ENCODE assay signal across 8 mouse cellular contexts in the genomic region with DNA sequence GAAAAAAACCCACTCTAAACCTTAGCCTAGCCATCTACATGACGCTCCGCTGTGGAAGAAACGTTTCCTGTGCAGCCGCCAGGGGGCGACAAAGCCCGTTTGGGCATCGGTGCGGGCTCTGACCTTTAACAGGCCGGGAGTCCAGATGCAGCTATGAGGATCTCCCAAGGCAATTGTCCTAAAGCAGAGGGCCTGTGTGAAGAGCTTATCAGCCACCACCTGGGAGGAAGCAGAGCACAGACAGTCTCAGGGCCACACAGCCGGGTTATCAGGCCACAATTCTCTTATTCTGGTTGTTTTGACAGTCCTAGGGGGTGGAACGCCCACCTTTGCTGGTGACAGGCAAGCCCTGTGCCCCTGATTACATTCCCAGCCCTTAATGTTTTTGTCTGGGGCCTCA. TPM values are rescaled to one million over a fixed set of nuclear protein-coding genes. Genes with fewer than 3 reads are reported as not detected.
A peak's percentile ranks its signal among the peaks of the same experiment; 100 is the strongest.
DNase-seq lines count a peak whose midpoint lies in the region; ATAC-seq and TF ChIP-seq lines count a peak whose summit lies in the region.

No protein-coding gene starts in this region.

- TF ChIP-seq POLR2A in testis, adult 2 months (IDR thresholded peaks at IDR 0.05; ENCODE audit: control insufficient read depth, low read depth, low read length) = no peak

- TF ChIP-seq EP300 in heart, postnatal 0 days (IDR thresholded peaks at IDR 0.05; ENCODE audit: low read depth) = no peak
- peak; percentile 75 for TF ChIP-seq EP300 in liver, postnatal 0 days (IDR thresholded peaks at IDR 0.05; ENCODE audit: low read depth)

- no peak overlapping the region for H3K4me2 ChIP-seq in forebrain, embryonic 11.5 days (ENCODE audit: low read depth, low read length, severe bottlenecking)
- no peak overlapping the region for H3K4me2 ChIP-seq in heart, postnatal 0 days (ENCODE audit: low read depth, low read length)
- H3K4me2 ChIP-seq in liver, postnatal 0 days (ENCODE audit: low read depth, low read length) = no peak overlapping the region
- H3K4me2 ChIP-seq in neural tube, embryonic 14.5 days (ENCODE audit: low read depth, low read length) = no peak overlapping the region

- no peak overlapping the region for H3K27ac ChIP-seq in forebrain, embryonic 11.5 days (ENCODE audit: low read depth, low read length)
- no peak overlapping the region for H3K27ac ChIP-seq in heart, postnatal 0 days (ENCODE audit: low read depth)
- no peak overlapping the region for H3K27ac ChIP-seq in liver, postnatal 0 days (ENCODE audit: low read depth)
- H3K27ac ChIP-seq in neural tube, embryonic 14.5 days (ENCODE audit: low read depth, low read length) = no peak overlapping the region
- no peak overlapping the region for H3K27ac ChIP-seq in testis, adult 2 months (ENCODE audit: control insufficient read depth, insufficient read depth, low read depth, low read length)

- no peaks in the 10 kb centered on the region for H3K36me3 ChIP-seq in forebrain, embryonic 11.5 days (ENCODE audit: control insufficient read depth, insufficient read depth, low read length)
- H3K36me3 ChIP-seq in heart, postnatal 0 days (replicated peaks; ENCODE audit: control insufficient read depth, insufficient read depth, low read length) = no peaks in the 10 kb centered on the region
- H3K36me3 ChIP-seq in liver, postnatal 0 days (replicated peaks; ENCODE audit: insufficient read depth, low read length) = no peaks in the 10 kb centered on the region
- no peaks in the 10 kb centered on the region for H3K36me3 ChIP-seq in neural tube, embryonic 14.5 days (ENCODE audit: control insufficient read depth, insufficient read depth, low read length)
- H3K36me3 ChIP-seq in testis, adult 2 months (ENCODE audit: control insufficient read depth, insufficient read depth, low read length) = no peaks in the 10 kb centered on the region

- no peak overlapping the region for H3K9ac ChIP-seq in forebrain, embryonic 11.5 days (ENCODE audit: low read length)
- no peak overlapping the region for H3K9ac ChIP-seq in heart, postnatal 0 days (replicated peaks; ENCODE audit: low read depth, low read length)
- no peak overlapping the region for H3K9ac ChIP-seq in liver, postnatal 0 days (replicated peaks)
- no peak overlapping the region for H3K9ac ChIP-seq in neural tube, embryonic 14.5 days (replicated peaks; ENCODE audit: low read depth, low read length)

- DNase-seq in c-Kit-negative CD71-positive TER-119-positive erythroid progenitor cells, embryonic 14.5 days (ENCODE audit: low read depth, low spot score) = peak; percentile 79
- peak; percentile 93 for DNase-seq in forebrain, embryonic 11.5 days (ENCODE audit: low spot score)
- peak; percentile 87 for DNase-seq in heart, postnatal 0 days (ENCODE audit: low spot score)
- peak; percentile 67 for DNase-seq in large intestine, adult 2 months (ENCODE audit: low read depth, low spot score)
- DNase-seq in liver, postnatal 0 days = peak; percentile 94

- H3K4me1 ChIP-seq in forebrain, embryonic 11.5 days (replicated peaks; ENCODE audit: control insufficient read depth, insufficient read depth, low read length) = no peaks in the 10 kb centered on the region
- H3K4me1 ChIP-seq in heart, postnatal 0 days (ENCODE audit: control insufficient read depth, insufficient read depth) = no peaks in the 10 kb centered on the region
- H3K4me1 ChIP-seq in liver, postnatal 0 days (ENCODE audit: insufficient read depth) = peaks cover 10% of the 10 kb centered on the region
- no peaks in the 10 kb centered on the region for H3K4me1 ChIP-seq in neural tube, embryonic 14.5 days (ENCODE audit: control insufficient read depth, insufficient read depth, low read length)
- peaks cover 19% of the 10 kb centered on the region for H3K4me1 ChIP-seq in testis, adult 2 months (ENCODE audit: control insufficient read depth, insufficient read depth, low read length)

- ATAC-seq in CD4-positive, CD25-positive, alpha-beta regulatory T cell, adult 4 months = peak; percentile 24
- peak; percentile 72; the same call in 1 of the 2 replicates for ATAC-seq in forebrain, embryonic 11.5 days (replicated peaks; ENCODE audit: low FRiP score)
- peak; percentile 83 for ATAC-seq in heart, postnatal 0 days (ENCODE audit: insufficient read depth, low read depth)
- peak; percentile 89 for ATAC-seq in liver, postnatal 0 days
- peak; percentile 52; the same call in 1 of the 2 replicates for ATAC-seq in neural tube, embryonic 14.5 days (ENCODE audit: low read depth)

- no peaks in the 10 kb centered on the region; the same call in 1 of the 2 replicates for H3K9me3 ChIP-seq in forebrain, embryonic 11.5 days (ENCODE audit: control insufficient read depth, low read length)
- H3K9me3 ChIP-seq in heart, postnatal 0 days (replicated peaks; ENCODE audit: control insufficient read depth, low read length) = no peaks in the 10 kb centered on the region
- H3K9me3 ChIP-seq in liver, postnatal 0 days (ENCODE audit: low read length) = no peaks in the 10 kb centered on the region
- H3K9me3 ChIP-seq in neural tube, embryonic 14.5 days (ENCODE audit: control insufficient read depth, low read length) = no peaks in the 10 kb centered on the region

- H3K27me3 ChIP-seq in forebrain, embryonic 11.5 days (ENCODE audit: control insufficient read depth, insufficient read depth, low read length) = peaks cover 11% of the 10 kb centered on the region
- peaks cover 12% of the 10 kb centered on the region for H3K27me3 ChIP-seq in heart, postnatal 0 days (ENCODE audit: control insufficient read depth, insufficient read depth, low read length)
- H3K27me3 ChIP-seq in liver, postnatal 0 days (ENCODE audit: insufficient read depth, low read length) = peaks cover 13% of the 10 kb centered on the region
- peaks cover 6% of the 10 kb centered on the region; the same call in 1 of the 2 replicates for H3K27me3 ChIP-seq in neural tube, embryonic 14.5 days (ENCODE audit: control insufficient read depth, insufficient read depth, low read length)
- no peaks in the 10 kb centered on the region for H3K27me3 ChIP-seq in testis, adult 2 months (ENCODE audit: control insufficient read depth, insufficient read depth, low read length)

- WGBS in forebrain, embryonic 11.5 days = 7% methylated on average over 11 of the region's 11 CpGs
- WGBS in heart, postnatal 0 days = 8% methylated on average over 11 of the region's 11 CpGs
- WGBS in large intestine, adult 2 months = 8% methylated on average over 11 of the region's 11 CpGs
- WGBS in liver, postnatal 0 days (ENCODE audit: insufficient replicate concordance) = 3% methylated on average over 11 of the region's 11 CpGs
- 11% methylated on average over 11 of the region's 11 CpGs for WGBS in neural tube, embryonic 14.5 days

- no peak overlapping the region for H3K4me3 ChIP-seq in forebrain, embryonic 11.5 days (ENCODE audit: low read depth, low read length)
- H3K4me3 ChIP-seq in heart, postnatal 0 days (ENCODE audit: low read depth, low read length) = no peak overlapping the region
- H3K4me3 ChIP-seq in liver, postnatal 0 days (ENCODE audit: low read depth, low read length) = no peak overlapping the region
- no peak overlapping the region for H3K4me3 ChIP-seq in neural tube, embryonic 14.5 days (ENCODE audit: low read depth, low read length)
- no peak overlapping the region for H3K4me3 ChIP-seq in testis, adult 2 months (ENCODE audit: control insufficient read depth, low read depth, low read length)

- peak; percentile 96 for TF ChIP-seq CTCF in heart, postnatal 0 days (IDR thresholded peaks at IDR 0.05; ENCODE audit: low read depth)
- peak; percentile 99 for TF ChIP-seq CTCF in liver, postnatal 0 days (IDR thresholded peaks at IDR 0.05; ENCODE audit: low read depth)
- TF ChIP-seq CTCF in testis, adult 2 months (IDR thresholded peaks at IDR 0.05; ENCODE audit: control insufficient read depth, insufficient read depth, insufficient replicate concordance, low read depth, low read length) = peak; percentile 94

RNA-seq across cellular contexts. Expression of a gene that starts 1.3 kb away (rescaled TPM):
- 1 to 10 TPM; 2.4 to 2.9 TPM for polyA plus RNA-seq in CD4-positive, CD25-positive, alpha-beta regulatory T cell, adult 4 months (2017; shearing (Covaris generic))
- polyA plus RNA-seq in forebrain, embryonic 11.5 days (2014; fragmentation: Nextera tagmentation; extraction: Ambion mirVana) = 1.4 and 2.6 TPM in 2 replicates
- 0.46 and 0.57 TPM in 2 replicates for total RNA-seq in heart, postnatal 0 days (2014; rRNA removed; ENCODE audit: low replicate concordance)
- polyA plus RNA-seq in heart, postnatal 0 days (2015; fragmentation: Nextera tagmentation; extraction: Ambion mirVana) = 0.15 TPM in 1 of 2 replicates, not detected in the other
- 95.6 and 122 TPM in 2 replicates for polyA plus RNA-seq in large intestine, adult 2 months (2012; rRNA removed)
- polyA plus RNA-seq in liver, postnatal 0 days (2015; fragmentation: Nextera tagmentation; extraction: Ambion mirVana) = 0.32 and 0.54 TPM in 2 replicates
- 1.1 and 2.3 TPM in 2 replicates for polyA plus RNA-seq in neural tube, embryonic 14.5 days (2014; fragmentation: Nextera tagmentation; extraction: Ambion mirVana)
- 3.0 and 3.8 TPM in 2 replicates for polyA plus RNA-seq in testis, adult 2 months (2012; rRNA removed)

RNA-seq across cellular contexts. Expression of a gene that starts 7.1 kb away (rescaled TPM):
- polyA plus RNA-seq in CD4-positive, CD25-positive, alpha-beta regulatory T cell, adult 4 months (2017; shearing (Covaris generic)) = 100 to 1,000 TPM; 242 to 364 TPM
- 71.0 and 76.3 TPM in 2 replicates for polyA plus RNA-seq in forebrain, embryonic 11.5 days (2014; fragmentation: Nextera tagmentation; extraction: Ambion mirVana)
- total RNA-seq in heart, postnatal 0 days (2014; rRNA removed; ENCODE audit: low replicate concordance) = 44.0 and 84.8 TPM in 2 replicates
- 45.0 and 46.5 TPM in 2 replicates for polyA plus RNA-seq in heart, postnatal 0 days (2015; fragmentation: Nextera tagmentation; extraction: Ambion mirVana)
- polyA plus RNA-seq in large intestine, adult 2 months (2012; rRNA removed) = 17.5 and 24.1 TPM in 2 replicates
- polyA plus RNA-seq in liver, postnatal 0 days (2015; fragmentation: Nextera tagmentation; extraction: Ambion mirVana) = 12.8 and 14.4 TPM in 2 replicates
- 67.7 and 75.1 TPM in 2 replicates for polyA plus RNA-seq in neural tube, embryonic 14.5 days (2014; fragmentation: Nextera tagmentation; extraction: Ambion mirVana)
- polyA plus RNA-seq in testis, adult 2 months (2012; rRNA removed) = 35.1 and 47.1 TPM in 2 replicates

RNA-seq across cellular contexts. Expression of a gene that starts 22.2 kb away (rescaled TPM):
- polyA plus RNA-seq in CD4-positive, CD25-positive, alpha-beta regulatory T cell, adult 4 months (2017; shearing (Covaris generic)) = 100 to 1,000 TPM; 124 to 126 TPM
- 58.6 and 60.8 TPM in 2 replicates for polyA plus RNA-seq in forebrain, embryonic 11.5 days (2014; fragmentation: Nextera tagmentation; extraction: Ambion mirVana)
- total RNA-seq in heart, postnatal 0 days (2014; rRNA removed; ENCODE audit: low replicate concordance) = 67.4 and 103 TPM in 2 replicates
- 65.8 and 67.5 TPM in 2 replicates for polyA plus RNA-seq in heart, postnatal 0 days (2015; fragmentation: Nextera tagmentation; extraction: Ambion mirVana)
- 23.6 and 28.9 TPM in 2 replicates for polyA plus RNA-seq in large intestine, adult 2 months (2012; rRNA removed)
- 74.3 and 76.6 TPM in 2 replicates for polyA plus RNA-seq in liver, postnatal 0 days (2015; fragmentation: Nextera tagmentation; extraction: Ambion mirVana)
- 113 and 125 TPM in 2 replicates for polyA plus RNA-seq in neural tube, embryonic 14.5 days (2014; fragmentation: Nextera tagmentation; extraction: Ambion mirVana)
- polyA plus RNA-seq in testis, adult 2 months (2012; rRNA removed) = 98.6 and 107 TPM in 2 replicates

RNA-seq across cellular contexts. Expression of a gene that starts 25.6 kb away (rescaled TPM):
- polyA plus RNA-seq in CD4-positive, CD25-positive, alpha-beta regulatory T cell, adult 4 months (2017; shearing (Covaris generic)) = 10 to 100 TPM; 25.2 to 45.3 TPM
- 16.3 and 22.3 TPM in 2 replicates for polyA plus RNA-seq in forebrain, embryonic 11.5 days (2014; fragmentation: Nextera tagmentation; extraction: Ambion mirVana)
- total RNA-seq in heart, postnatal 0 days (2014; rRNA removed; ENCODE audit: low replicate concordance) = 7.0 and 16.3 TPM in 2 replicates
- 5.9 and 9.1 TPM in 2 replicates for polyA plus RNA-seq in heart, postnatal 0 days (2015; fragmentation: Nextera tagmentation; extraction: Ambion mirVana)
- 21.1 and 22.0 TPM in 2 replicates for polyA plus RNA-seq in large intestine, adult 2 months (2012; rRNA removed)
- 4.7 and 5.3 TPM in 2 replicates for polyA plus RNA-seq in liver, postnatal 0 days (2015; fragmentation: Nextera tagmentation; extraction: Ambion mirVana)
- 14.2 and 16.4 TPM in 2 replicates for polyA plus RNA-seq in neural tube, embryonic 14.5 days (2014; fragmentation: Nextera tagmentation; extraction: Ambion mirVana)
- polyA plus RNA-seq in testis, adult 2 months (2012; rRNA removed) = 35.0 and 36.9 TPM in 2 replicates

RNA-seq across cellular contexts. Expression of a gene that starts 48.3 kb away (rescaled TPM):
- polyA plus RNA-seq in CD4-positive, CD25-positive, alpha-beta regulatory T cell, adult 4 months (2017; shearing (Covaris generic)) = 10 to 100 TPM; 25.3 to 29.8 TPM
- polyA plus RNA-seq in forebrain, embryonic 11.5 days (2014; fragmentation: Nextera tagmentation; extraction: Ambion mirVana) = 55.7 and 57.9 TPM in 2 replicates
- total RNA-seq in heart, postnatal 0 days (2014; rRNA removed; ENCODE audit: low replicate concordance) = 41.2 and 67.4 TPM in 2 replicates
- polyA plus RNA-seq in heart, postnatal 0 days (2015; fragmentation: Nextera tagmentation; extraction: Ambion mirVana) = 53.6 and 56.1 TPM in 2 replicates
- 93.2 and 106 TPM in 2 replicates for polyA plus RNA-seq in large intestine, adult 2 months (2012; rRNA removed)
- 49.3 and 51.2 TPM in 2 replicates for polyA plus RNA-seq in liver, postnatal 0 days (2015; fragmentation: Nextera tagmentation; extraction: Ambion mirVana)
- 50.4 and 50.5 TPM in 2 replicates for polyA plus RNA-seq in neural tube, embryonic 14.5 days (2014; fragmentation: Nextera tagmentation; extraction: Ambion mirVana)
- polyA plus RNA-seq in testis, adult 2 months (2012; rRNA removed) = 27.5 and 31.8 TPM in 2 replicates

Comparison
In these comparisons a context has a peak if more than half of its experiments do, and no peak if none do; other contexts are left out.
1. ATAC-seq: peak in every context shown above with its lines; median percentile 89 in liver, postnatal 0 days; 83 in heart, postnatal 0 days; 72 in forebrain, embryonic 11.5 days; 52 in neural tube, embryonic 14.5 days; 24 in CD4-positive, CD25-positive, alpha-beta regulatory T cell, adult 4 months.
2. RNA of a gene that starts 1.3 kb away (polyA plus RNA-seq): 95.6 to 122 TPM in large intestine, adult 2 months; 3.0 to 3.8 TPM in testis, adult 2 months, 2.4 to 2.9 TPM in CD4-positive, CD25-positive, alpha-beta regulatory T cell, adult 4 months, 1.4 to 2.6 TPM in forebrain, embryonic 11.5 days, 1.1 to 2.3 TPM in neural tube, embryonic 14.5 days, 0.32 to 0.54 TPM in liver, postnatal 0 days and 0.15 TPM in heart, postnatal 0 days; every median in the first group is over 10 times any median in the second.
3. Peak in every context shown above with its lines, with median percentiles within 50 percentile points of each other: DNase-seq and CTCF ChIP-seq.